Mouse (Mus musculus): Measurements from ENCODE around the gene Ficd.
A peak's percentile ranks its signal among the peaks of the same experiment; 100 is the strongest.

Gene Ficd

GRCm38 (mm10) chr5:113735345-113736112 is at the start of gene Ficd:
TSS of gene Ficd (plus strand) at chr5:113735803.
- peak; percentile 97 for DNase-seq (ENCODE audit: low spot score)

- no peak for DNase-seq (ENCODE audit: low spot score)
Measured at GRCm38 (mm10) chr5:113687514-113687913, 48.1 kb upstream of the Ficd start.

- no peak for DNase-seq (ENCODE audit: low spot score)
Measured at GRCm38 (mm10) chr5:113690069-113690548, 45.5 kb upstream of the Ficd start.

GRCm38 (mm10) chr5:113690866-113691265 is 44.7 kb upstream of the Ficd start:
- DNase-seq (ENCODE audit: low spot score), result no peak

GRCm38 (mm10) chr5:113693196-113693755 is 42.3 kb upstream of the Ficd start:
- no peak for DNase-seq (ENCODE audit: low spot score)

GRCm38 (mm10) chr5:113694000-113694399 is 41.6 kb upstream of the Ficd start:
- no peak for DNase-seq (ENCODE audit: low spot score)

GRCm38 (mm10) chr5:113694415-113694814 is 41.2 kb upstream of the Ficd start:
- no peak for DNase-seq (ENCODE audit: low spot score)

GRCm38 (mm10) chr5:113700388-113701023 is 35.1 kb upstream of the Ficd start:
- peak; percentile 77 for DNase-seq (ENCODE audit: low spot score)

GRCm38 (mm10) chr5:113703803-113704585 is 31.6 kb upstream of the Ficd start:
- DNase-seq (ENCODE audit: low spot score), result no peak

- no peak for DNase-seq (ENCODE audit: low spot score)
Measured at GRCm38 (mm10) chr5:113712861-113713260, 22.7 kb upstream of the Ficd start.

- peak; percentile 71 for DNase-seq (ENCODE audit: low spot score)
Measured at GRCm38 (mm10) chr5:113716581-113717388, 18.8 kb upstream of the Ficd start.

- no peak for DNase-seq (ENCODE audit: low spot score)
Measured at GRCm38 (mm10) chr5:113719221-113719661, 16.4 kb upstream of the Ficd start.

- DNase-seq (ENCODE audit: low spot score), result no peak
Measured at GRCm38 (mm10) chr5:113722224-113723013, 13.2 kb upstream of the Ficd start.

- DNase-seq (ENCODE audit: low spot score), result no peak
Measured at GRCm38 (mm10) chr5:113723567-113724237, 11.9 kb upstream of the Ficd start.

- DNase-seq (ENCODE audit: low spot score), result peak; percentile 58
Measured at GRCm38 (mm10) chr5:113724446-113724845, 11.2 kb upstream of the Ficd start, which contains the start of gene 1700069L16Rik. TSS of gene 1700069L16Rik (minus strand) at chr5:113724772.

GRCm38 (mm10) chr5:113725417-113725816 is 10.2 kb upstream of the Ficd start:
- no peak for DNase-seq (ENCODE audit: low spot score)

GRCm38 (mm10) chr5:113726618-113727017 is 9.0 kb upstream of the Ficd start:
- no peak for DNase-seq (ENCODE audit: low spot score)

- DNase-seq (ENCODE audit: low spot score), result no peak
Measured at GRCm38 (mm10) chr5:113727238-113727637, 8.4 kb upstream of the Ficd start.

- DNase-seq (ENCODE audit: low spot score), result no peak
Measured at GRCm38 (mm10) chr5:113728011-113728410, 7.6 kb upstream of the Ficd start.

GRCm38 (mm10) chr5:113728691-113729090 is 6.9 kb upstream of the Ficd start:
- no peak for DNase-seq (ENCODE audit: low spot score)
